Mouse (Mus musculus) MEL (cell line): ENCODE measurements around the gene Mcpt2.

Source experiments
- CTCF ChIP-seq, 3 experiments: IDR thresholded peaks in 2 of 3; conservative IDR thresholded peaks in 1 of 3; 2 replicates each; pipeline ENCODE4 v1.5.1; 2011 to 2012; ENCODE audit warnings: low read length in 3 of 3, low read depth in 2 of 3, mild to moderate bottlenecking in 2 of 3, improper control_type of control experiment in 1 of 3, inconsistent platforms in 1 of 3, mixed read lengths in 1 of 3, moderate library complexity in 1 of 3; ENCODE audit not compliant: control insufficient read depth in 1 of 3, insufficient read depth in 1 of 3, poor library complexity in 1 of 3, severe bottlenecking in 1 of 3
- POLR2A ChIP-seq, 2 experiments: IDR thresholded peaks; 2 replicates each; pipeline ENCODE4 v1.6.1; 2011 to 2012; ENCODE audit warnings: low read length in 2 of 2, mild to moderate bottlenecking in 2 of 2, control low read depth in 1 of 2, improper control_type of control experiment in 1 of 2, low read depth in 1 of 2, moderate library complexity in 1 of 2; ENCODE audit not compliant: control insufficient read depth in 1 of 2, insufficient read depth in 1 of 2, poor library complexity in 1 of 2
- SIN3A ChIP-seq: IDR thresholded peaks from 2 replicates; pipeline ENCODE4 v1.6.1; 2012; ENCODE audit warnings: low read length, improper control_type of control experiment, inconsistent platforms
- TAL1 ChIP-seq: IDR thresholded peaks from 2 replicates; pipeline ENCODE4 v1.6.1; 2012; ENCODE audit warnings: mild to moderate bottlenecking, inconsistent platforms, low read length, moderate library complexity, mixed read lengths
- USF2 ChIP-seq, 2 experiments: IDR thresholded peaks; 2 replicates each; pipeline ENCODE4 v1.6.1; 2011 to 2012; ENCODE audit warnings: improper control_type of control experiment in 2 of 2, low read length in 2 of 2, borderline replicate concordance in 1 of 2, inconsistent platforms in 1 of 2, low read depth in 1 of 2, mild to moderate bottlenecking in 1 of 2; ENCODE audit not compliant: insufficient read depth in 1 of 2

GRCm38 (mm10) chr14:56057722-56058121 is 15.9 kb downstream of the Mcpt2 start:
- TF ChIP-seq USF2 (IDR thresholded peaks at IDR 0.05; ENCODE audit: borderline replicate concordance in 1 of 2, insufficient read depth in 1 of 2, low read depth in 1 of 2, low read length in 2 of 2) (no peak), CTCF (IDR thresholded peaks at IDR 0.05 in 2 of 3, conservative IDR thresholded peaks at IDR 0.05 in 1 of 3; ENCODE audit: control insufficient read depth in 1 of 3, insufficient read depth in 1 of 3, low read depth in 2 of 3, low read length in 3 of 3, poor library complexity in 1 of 3, severe bottlenecking in 1 of 3) (no peak), POLR2A (IDR thresholded peaks at IDR 0.05; ENCODE audit: control insufficient read depth in 1 of 2, insufficient read depth in 1 of 2, low read depth in 1 of 2, low read length in 2 of 2, poor library complexity in 1 of 2) (no peak), SIN3A (no peak), TAL1 (no peak)
